Mouse (Mus musculus) embryonic facial prominence, embryonic 10.5 days (tissue): ENCODE data around the gene Stk11ip. TPM values are rescaled to one million over a fixed set of nuclear protein-coding genes. Genes with fewer than 3 reads are reported as not detected.

Source experiments
- DNase-seq: peaks from one replicate; pipeline ENCODE4 v3.0.0-alpha.2; 2017; ENCODE audit warnings: low spot score
- H3K27ac ChIP-seq: fragments of 300-500 bp; sonication (generic); replicated peaks from 2 replicates; pipeline ENCODE4 v1.5.1; 2016; ENCODE audit warnings: mild to moderate bottlenecking
- H3K27me3 ChIP-seq: fragments of 300-500 bp; sonication (generic); replicated peaks from 2 replicates; pipeline ENCODE4 v1.6.1; 2016; ENCODE audit warnings: low read depth, mild to moderate bottlenecking; ENCODE audit not compliant: poor library complexity, severe bottlenecking
- H3K36me3 ChIP-seq: fragments of 300-500 bp; sonication (generic); replicated peaks from 2 replicates; pipeline ENCODE4 v1.6.1; 2016; ENCODE audit warnings: mild to moderate bottlenecking, moderate library complexity
- H3K4me1 ChIP-seq: fragments of 300-500 bp; sonication (generic); 2 replicates; pipeline ENCODE4 v1.6.1; 2016
- H3K4me3 ChIP-seq: fragments of 300-500 bp; sonication (generic); 2 replicates; pipeline ENCODE4 v1.5.1; 2016; ENCODE audit warnings: mild to moderate bottlenecking, moderate library complexity
- H3K9me3 ChIP-seq: fragments of 300-500 bp; sonication (generic); 2 replicates; pipeline ENCODE4 v1.6.1; 2016; ENCODE audit warnings: mild to moderate bottlenecking
- WGBS: fragments of 180-500 bp; shearing (Covaris S2); methylation state at CpG from one replicate; pipeline ENCODE4 v1.1.7; 2016; 5-methylcytosine and 5-hydroxymethylcytosine counted together
- polyA plus RNA-seq: library from polyadenylated mRNA; unstranded; fragments of >200 nt; fragmentation: Nextera tagmentation; extraction: Ambion mirVana; gene quantifications from 2 replicates; pipeline ENCODE4 v1.2.1, GENCODE M21; 2016

Gene Stk11ip
- polyA plus RNA-seq, 1 experiment from 2014 or later = 31.7 TPM

- Histone ChIP-seq H3K36me3 (peaks cover 89% of the 10 kb centered on the region), H3K4me3 (no peak overlapping the region), H3K4me1 (no peaks in the 10 kb centered on the region), H3K27me3 (no peaks in the 10 kb centered on the region), H3K27ac (no peak overlapping the region), H3K9me3 (no peaks in the 10 kb centered on the region)
- no peak for DNase-seq
- WGBS = 92% methylated on average over 19 of the region's 19 CpGs
These were observed 11.2 kb downstream of the Stk11ip start for GRCm38 (mm10) chr1:75532280-75533172.

GRCm38 (mm10) chr1:75533325-75534252, 12.3 kb downstream of the Stk11ip start:
- H3K27me3 ChIP-seq = no peaks in the 10 kb centered on the region
- H3K4me3 ChIP-seq = no peak overlapping the region
- H3K9me3 ChIP-seq = no peaks in the 10 kb centered on the region
- H3K36me3 ChIP-seq = peaks cover 79% of the 10 kb centered on the region
- no peak for DNase-seq
- 89% methylated on average over 19 of the region's 19 CpGs for WGBS
- no peak overlapping the region for H3K27ac ChIP-seq
- no peaks in the 10 kb centered on the region for H3K4me1 ChIP-seq

- H3K27me3 ChIP-seq = no peaks in the 10 kb centered on the region
- H3K36me3 ChIP-seq = peaks cover 41% of the 10 kb centered on the region
- H3K4me3 ChIP-seq = no peak overlapping the region
- H3K27ac ChIP-seq = no peak overlapping the region
- H3K4me1 ChIP-seq = no peaks in the 10 kb centered on the region
- DNase-seq = no peak
- 79% methylated on average over 2 of the region's 2 CpGs for WGBS
- H3K9me3 ChIP-seq = no peaks in the 10 kb centered on the region
These were observed 16.3 kb downstream of the Stk11ip start for GRCm38 (mm10) chr1:75537587-75537986.

GRCm38 (mm10) chr1:75538597-75539190, 17.4 kb downstream of the Stk11ip start:
- Histone ChIP-seq H3K9me3 (no peaks in the 10 kb centered on the region), H3K4me3 (no peak overlapping the region), H3K36me3 (peaks cover 30% of the 10 kb centered on the region), H3K4me1 (no peaks in the 10 kb centered on the region), H3K27ac (no peak overlapping the region), H3K27me3 (no peaks in the 10 kb centered on the region)
- no peak for DNase-seq
- WGBS = 85% methylated on average over 9 of the region's 9 CpGs

- no peak overlapping the region for H3K27ac ChIP-seq
- peaks cover 6% of the 10 kb centered on the region; the same call in 1 of the 2 replicates for H3K27me3 ChIP-seq
- H3K4me1 ChIP-seq = peaks cover 12% of the 10 kb centered on the region
- 91% methylated on average over 7 of the region's 7 CpGs for WGBS
- H3K4me3 ChIP-seq = no peak overlapping the region
- H3K36me3 ChIP-seq = peaks cover 4% of the 10 kb centered on the region
- DNase-seq = no peak
- H3K9me3 ChIP-seq = no peaks in the 10 kb centered on the region
These were observed 20.2 kb downstream of the Stk11ip start for GRCm38 (mm10) chr1:75541496-75541895.

- H3K36me3 ChIP-seq = peaks cover 16% of the 10 kb centered on the region
- H3K27me3 ChIP-seq = peaks cover 25% of the 10 kb centered on the region
- H3K27ac ChIP-seq = no peak overlapping the region
- no peak for DNase-seq
- WGBS = 91% methylated on average over 6 of the region's 6 CpGs
- H3K9me3 ChIP-seq = no peaks in the 10 kb centered on the region
- H3K4me3 ChIP-seq = no peak overlapping the region
- peaks cover 22% of the 10 kb centered on the region for H3K4me1 ChIP-seq
These were observed 23.0 kb downstream of the Stk11ip start for GRCm38 (mm10) chr1:75544351-75544750.

- Histone ChIP-seq H3K27me3 (peaks cover 27% of the 10 kb centered on the region), H3K4me3 (peak within 1 kb of the TSS; percentile 77), H3K4me1 (peaks cover 22% of the 10 kb centered on the region), H3K36me3 (peaks cover 35% of the 10 kb centered on the region), H3K9me3 (no peaks in the 10 kb centered on the region), H3K27ac (peak within 1 kb of the TSS; percentile 91)
- DNase-seq = peak; percentile 83
- WGBS = 1% methylated on average over 63 of the region's 64 CpGs
These were observed 24.9 kb downstream of the Stk11ip start, which contains the start of gene Slc4a3 for GRCm38 (mm10) chr1:75545965-75546956. TSS of gene Slc4a3 (plus strand) at chr1:75546266.

GRCm38 (mm10) chr1:75547351-75547750, 26.0 kb downstream of the Stk11ip start:
- no peak for DNase-seq
- WGBS = 94% methylated on average over 13 of the region's 13 CpGs
- Histone ChIP-seq H3K36me3 (peaks cover 46% of the 10 kb centered on the region), H3K27me3 (peaks cover 27% of the 10 kb centered on the region), H3K4me1 (peaks cover 22% of the 10 kb centered on the region), H3K4me3 (peak overlapping the region; percentile 77), H3K27ac (peak overlapping the region; percentile 91), H3K9me3 (no peaks in the 10 kb centered on the region)

- Histone ChIP-seq H3K27ac (no peak overlapping the region), H3K36me3 (peaks cover 53% of the 10 kb centered on the region)
- WGBS = 91% methylated on average over 3 of the region's 3 CpGs
These were observed 26.8 kb downstream of the Stk11ip start for GRCm38 (mm10) chr1:75548083-75548482.

GRCm38 (mm10) chr1:75548871-75549270, 27.5 kb downstream of the Stk11ip start:
- no peak for DNase-seq
- H3K9me3 ChIP-seq = no peaks in the 10 kb centered on the region
- H3K36me3 ChIP-seq = peaks cover 61% of the 10 kb centered on the region
- H3K4me1 ChIP-seq = peaks cover 22% of the 10 kb centered on the region
- 90% methylated on average over 17 of the region's 17 CpGs for WGBS
- H3K27me3 ChIP-seq = peaks cover 27% of the 10 kb centered on the region
- H3K27ac ChIP-seq = no peak overlapping the region
- no peak overlapping the region for H3K4me3 ChIP-seq

More at GRCm38 (mm10) chr1:75548083-75548482, 26.8 kb downstream of the Stk11ip start:
- H3K4me3 ChIP-seq = no peak overlapping the region
- H3K9me3 ChIP-seq = no peaks in the 10 kb centered on the region
- peaks cover 22% of the 10 kb centered on the region for H3K4me1 ChIP-seq
- H3K27me3 ChIP-seq = peaks cover 27% of the 10 kb centered on the region
- no peak for DNase-seq
